Mouse (Mus musculus) embryonic fibroblast, embryonic 13.5 days (primary cell): ENCODE measurements at regions not wholly inside any gene's neighbourhood (a gene's known extent, or its start where the extent isn't known, plus 50 kb on each side); places are given as distances from the start of the nearest gene placed in this dataset.

Source experiments
- CTCF ChIP-seq: IDR thresholded peaks from 2 replicates; pipeline ENCODE4 v1.5.1; 2011; ENCODE audit warnings: mild to moderate bottlenecking, control low read depth, low read length, moderate library complexity, borderline replicate concordance; ENCODE audit not compliant: insufficient read depth
- POLR2A ChIP-seq: IDR thresholded peaks from 2 replicates; pipeline ENCODE4 v1.6.1; 2011; ENCODE audit warnings: low read depth, mild to moderate bottlenecking, control low read depth, low read length, moderate library complexity

GRCm38 (mm10) chr1:80014586-80014985 lies 153.6 kb upstream of the Serpine2 start:
- no peak for TF ChIP-seq CTCF
- no peak for TF ChIP-seq POLR2A
